In the genomic region with DNA sequence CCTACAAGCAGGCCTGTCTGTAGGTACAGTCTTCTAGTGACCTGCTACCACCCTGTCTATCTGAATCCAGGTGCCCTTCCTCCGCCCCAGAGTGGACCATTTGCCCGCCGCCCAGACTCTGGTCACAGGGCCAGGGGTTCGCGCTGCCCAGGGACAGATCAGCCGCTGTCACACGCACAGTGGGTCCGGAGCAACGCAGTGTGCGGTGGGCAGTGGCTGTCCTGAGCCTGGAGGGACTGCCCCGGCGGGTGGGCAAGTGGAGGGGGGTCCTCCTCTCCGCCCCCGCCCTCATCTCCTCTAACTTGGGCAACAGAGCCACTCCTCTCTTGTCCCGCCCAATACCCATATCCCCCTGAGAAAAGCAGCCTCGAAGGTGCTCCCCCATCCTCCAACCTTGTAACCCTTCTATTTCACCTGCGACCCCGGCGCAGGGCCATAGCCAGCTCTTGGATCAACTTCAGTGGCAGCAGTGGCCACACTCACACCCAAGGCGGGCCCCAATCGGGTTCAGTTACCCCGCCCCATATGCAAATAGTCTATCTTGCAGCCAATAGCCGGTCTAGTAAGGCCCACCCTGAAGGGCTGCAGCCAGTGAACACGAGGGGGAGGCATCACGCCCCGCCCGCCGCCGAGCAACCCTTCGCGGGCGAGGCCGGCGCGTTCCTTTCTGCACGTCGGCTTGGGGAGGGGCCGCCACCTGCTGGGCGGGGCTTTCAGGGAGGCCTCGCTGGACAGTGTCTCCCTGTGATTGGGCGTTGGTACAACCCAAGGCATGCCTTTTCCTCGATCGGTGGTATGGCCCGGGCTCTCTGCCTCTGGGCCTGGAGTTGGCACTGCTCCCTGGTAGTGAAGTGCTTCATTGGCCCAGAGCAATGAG, we compare ENCODE assay signal across 8 mouse cellular contexts. TPM values are rescaled to one million over a fixed set of nuclear protein-coding genes. Genes with fewer than 3 reads are reported as not detected.
DNase-seq lines count a peak whose midpoint lies in the region; ATAC-seq and TF ChIP-seq lines count a peak whose summit lies in the region.

No protein-coding gene starts in this region.

- peaks cover 63% of the 10 kb centered on the region for H3K4me1 ChIP-seq in E14TG2a.4 (replicated peaks; ENCODE audit: low read depth, low read length)
- peaks cover 29% of the 10 kb centered on the region for H3K4me1 ChIP-seq in forebrain, embryonic 13.5 days
- peaks cover 53% of the 10 kb centered on the region for H3K4me1 ChIP-seq in liver, postnatal 0 days (ENCODE audit: insufficient read depth)
- H3K4me1 ChIP-seq in neural tube, embryonic 14.5 days (ENCODE audit: control insufficient read depth, insufficient read depth, low read length) = peaks cover 18% of the 10 kb centered on the region

- peak overlapping the region; percentile 79 for H3K4me2 ChIP-seq in forebrain, embryonic 13.5 days
- peak overlapping the region; percentile 96 for H3K4me2 ChIP-seq in liver, postnatal 0 days (ENCODE audit: low read depth, low read length)
- H3K4me2 ChIP-seq in neural tube, embryonic 14.5 days (ENCODE audit: low read depth, low read length) = peak overlapping the region; percentile 59

- intact Hi-C loops in heart, postnatal 10 days (cut with DNase I) = no loop called here

- peak; percentile 98 for DNase-seq in c-Kit-positive CD71-positive TER-119-positive erythroid progenitor cells, embryonic 14.5 days (ENCODE audit: low spot score)
- DNase-seq in heart, postnatal 10 days = peak; percentile 97 to 98
- peak; percentile 95 for DNase-seq in large intestine, adult 2 months (ENCODE audit: low read depth, low spot score)
- peak; percentile 100 for DNase-seq in liver, postnatal 0 days
- DNase-seq in testis, postnatal 10 days (ENCODE audit: low spot score) = peak; percentile 98

- H3K36me3 ChIP-seq in E14TG2a.4 (ENCODE audit: insufficient read depth, low read length) = peaks cover 45% of the 10 kb centered on the region
- peaks cover 12% of the 10 kb centered on the region for H3K36me3 ChIP-seq in forebrain, embryonic 13.5 days (ENCODE audit: poor library complexity, severe bottlenecking)
- peaks cover 4% of the 10 kb centered on the region; the same call in 1 of the 2 replicates for H3K36me3 ChIP-seq in liver, postnatal 0 days (replicated peaks; ENCODE audit: insufficient read depth, low read length)
- no peaks in the 10 kb centered on the region for H3K36me3 ChIP-seq in neural tube, embryonic 14.5 days (ENCODE audit: control insufficient read depth, insufficient read depth, low read length)

- peak overlapping the region; percentile 68 for H3K9ac ChIP-seq in forebrain, embryonic 13.5 days
- peak overlapping the region; percentile 79 for H3K9ac ChIP-seq in liver, postnatal 0 days (replicated peaks)
- peak overlapping the region; percentile 47 for H3K9ac ChIP-seq in neural tube, embryonic 14.5 days (replicated peaks; ENCODE audit: low read depth, low read length)

- 1% methylated on average over 43 of the region's 44 CpGs for WGBS in forebrain, embryonic 13.5 days
- WGBS in large intestine, adult 2 months = 10% methylated on average over 44 of the region's 44 CpGs
- WGBS in liver, postnatal 0 days (ENCODE audit: insufficient replicate concordance) = 7% methylated on average over 41 of the region's 44 CpGs
- WGBS in neural tube, embryonic 14.5 days = 2% methylated on average over 44 of the region's 44 CpGs

- peak; percentile 50; the same call in 1 of the 2 replicates for TF ChIP-seq EP300 in liver, postnatal 0 days (IDR thresholded peaks at IDR 0.05; ENCODE audit: low read depth)

- H3K4me3 ChIP-seq in E14TG2a.4 (replicated peaks; ENCODE audit: low read length) = peak overlapping the region; percentile 94
- H3K4me3 ChIP-seq in forebrain, embryonic 13.5 days = peak overlapping the region; percentile 43
- H3K4me3 ChIP-seq in liver, postnatal 0 days (ENCODE audit: low read depth, low read length) = peak overlapping the region; percentile 76
- H3K4me3 ChIP-seq in neural tube, embryonic 14.5 days (ENCODE audit: low read depth, low read length) = peak overlapping the region; percentile 38

- no peaks in the 10 kb centered on the region for H3K27me3 ChIP-seq in E14TG2a.4 (ENCODE audit: insufficient read depth, low read length)
- no peaks in the 10 kb centered on the region for H3K27me3 ChIP-seq in forebrain, embryonic 13.5 days
- no peaks in the 10 kb centered on the region for H3K27me3 ChIP-seq in liver, postnatal 0 days (ENCODE audit: insufficient read depth, low read length)
- no peaks in the 10 kb centered on the region for H3K27me3 ChIP-seq in neural tube, embryonic 14.5 days (ENCODE audit: control insufficient read depth, insufficient read depth, low read length)

- H3K9me3 ChIP-seq in E14TG2a.4 (ENCODE audit: low read length) = no peaks in the 10 kb centered on the region
- no peaks in the 10 kb centered on the region for H3K9me3 ChIP-seq in forebrain, embryonic 13.5 days (replicated peaks)
- no peaks in the 10 kb centered on the region for H3K9me3 ChIP-seq in liver, postnatal 0 days (ENCODE audit: low read length)
- H3K9me3 ChIP-seq in neural tube, embryonic 14.5 days (ENCODE audit: control insufficient read depth, low read length) = no peaks in the 10 kb centered on the region

- peak; percentile 97 for ATAC-seq in forebrain, embryonic 13.5 days
- ATAC-seq in liver, postnatal 0 days = peak; percentile 97
- ATAC-seq in neural tube, embryonic 14.5 days (ENCODE audit: low read depth) = peak; percentile 95

- no peak for TF ChIP-seq CTCF in E14TG2a.4 (conservative IDR thresholded peaks at IDR 0.05; ENCODE audit: low read length)
- TF ChIP-seq CTCF in liver, postnatal 0 days (IDR thresholded peaks at IDR 0.05; ENCODE audit: low read depth) = peak; percentile 63

- peak overlapping the region; percentile 74 for H3K27ac ChIP-seq in forebrain, embryonic 13.5 days
- peak overlapping the region; percentile 77 for H3K27ac ChIP-seq in liver, postnatal 0 days (ENCODE audit: low read depth)
- H3K27ac ChIP-seq in neural tube, embryonic 14.5 days (ENCODE audit: low read depth, low read length) = peak overlapping the region; percentile 75

RNA-seq across cellular contexts. Expression of a gene that starts 5.8 kb away (rescaled TPM):
- polyA plus RNA-seq in forebrain, embryonic 13.5 days (2015; fragmentation: Nextera tagmentation; extraction: Ambion mirVana) = 29.4 and 33.8 TPM in 2 replicates
- total RNA-seq in heart, postnatal 10 days (2021) = 1 to 10 TPM; 1.9 to 4.9 TPM
- polyA plus RNA-seq in large intestine, adult 2 months (2012; rRNA removed) = 143 and 153 TPM in 2 replicates
- 24.9 and 27.3 TPM in 2 replicates for polyA plus RNA-seq in liver, postnatal 0 days (2015; fragmentation: Nextera tagmentation; extraction: Ambion mirVana)
- 24.8 and 25.3 TPM in 2 replicates for polyA plus RNA-seq in neural tube, embryonic 14.5 days (2014; fragmentation: Nextera tagmentation; extraction: Ambion mirVana)

RNA-seq across cellular contexts. Expression of a gene that starts 7.1 kb away (rescaled TPM):
- polyA plus RNA-seq in forebrain, embryonic 13.5 days (2015; fragmentation: Nextera tagmentation; extraction: Ambion mirVana) = 82.4 and 91.3 TPM in 2 replicates
- 10 to 100 TPM; 46.1 to 47.4 TPM for total RNA-seq in heart, postnatal 10 days (2021)
- polyA plus RNA-seq in large intestine, adult 2 months (2012; rRNA removed) = 23.1 and 24.7 TPM in 2 replicates
- 10.8 and 14.3 TPM in 2 replicates for polyA plus RNA-seq in liver, postnatal 0 days (2015; fragmentation: Nextera tagmentation; extraction: Ambion mirVana)
- polyA plus RNA-seq in neural tube, embryonic 14.5 days (2014; fragmentation: Nextera tagmentation; extraction: Ambion mirVana) = 59.5 and 72.3 TPM in 2 replicates

RNA-seq across cellular contexts. Expression of a gene that starts 7.6 kb away (rescaled TPM):
- polyA plus RNA-seq in forebrain, embryonic 13.5 days (2015; fragmentation: Nextera tagmentation; extraction: Ambion mirVana) = 2.1 and 2.3 TPM in 2 replicates
- not detected for total RNA-seq in heart, postnatal 10 days (2021)
- polyA plus RNA-seq in large intestine, adult 2 months (2012; rRNA removed) = 7.2 and 9.4 TPM in 2 replicates
- 0.49 TPM in 2 replicates for polyA plus RNA-seq in liver, postnatal 0 days (2015; fragmentation: Nextera tagmentation; extraction: Ambion mirVana)
- polyA plus RNA-seq in neural tube, embryonic 14.5 days (2014; fragmentation: Nextera tagmentation; extraction: Ambion mirVana) = 0.21 and 0.45 TPM in 2 replicates

RNA-seq across cellular contexts. Expression of a gene that starts 27.5 kb away (rescaled TPM):
- polyA plus RNA-seq in forebrain, embryonic 13.5 days (2015; fragmentation: Nextera tagmentation; extraction: Ambion mirVana) = 12.6 and 17.3 TPM in 2 replicates
- 1 to 10 TPM; 3.3 to 4.0 TPM for total RNA-seq in heart, postnatal 10 days (2021)
- 5.4 and 7.2 TPM in 2 replicates for polyA plus RNA-seq in large intestine, adult 2 months (2012; rRNA removed)
- 2.0 and 2.2 TPM in 2 replicates for polyA plus RNA-seq in liver, postnatal 0 days (2015; fragmentation: Nextera tagmentation; extraction: Ambion mirVana)
- polyA plus RNA-seq in neural tube, embryonic 14.5 days (2014; fragmentation: Nextera tagmentation; extraction: Ambion mirVana) = 4.4 and 6.7 TPM in 2 replicates

RNA-seq across cellular contexts. Expression of a gene that starts 27.7 kb away (rescaled TPM):
- polyA plus RNA-seq in forebrain, embryonic 13.5 days (2015; fragmentation: Nextera tagmentation; extraction: Ambion mirVana) = 67.2 and 73.9 TPM in 2 replicates
- 100 to 1,000 TPM; 102 to 114 TPM for total RNA-seq in heart, postnatal 10 days (2021)
- 82.1 and 91.7 TPM in 2 replicates for polyA plus RNA-seq in large intestine, adult 2 months (2012; rRNA removed)
- polyA plus RNA-seq in liver, postnatal 0 days (2015; fragmentation: Nextera tagmentation; extraction: Ambion mirVana) = 44.0 and 46.2 TPM in 2 replicates
- 152 and 166 TPM in 2 replicates for polyA plus RNA-seq in neural tube, embryonic 14.5 days (2014; fragmentation: Nextera tagmentation; extraction: Ambion mirVana)

Comparison
In these comparisons a context has a peak if more than half of its experiments do, and no peak if none do; other contexts are left out.
1. Peak in every context shown above with its lines: DNase-seq, ATAC-seq, H3K4me3 ChIP-seq and H3K27ac ChIP-seq.
2. H3K4me3 ChIP-seq: peak in every context shown above with its lines; median percentile 94 in E14TG2a.4; 76 in liver, postnatal 0 days; 43 in forebrain, embryonic 13.5 days; 38 in neural tube, embryonic 14.5 days.